Mouse (Mus musculus) gastrocnemius, adult 18-20 months (tissue): ENCODE results near the gene 0610030E20Rik. TPM values are rescaled to one million over a fixed set of nuclear protein-coding genes. Genes with fewer than 3 reads are reported as not detected.
A peak's percentile ranks its signal among the peaks of the same experiment; 100 is the strongest.

ENCODE experiments used
- DNase-seq: peaks from one replicate; pipeline ENCODE4 v3.0.0; 2021; ENCODE audit warnings: low spot score
- total RNA-seq, 2 experiments: library from RNA; stranded (reverse); gene quantifications; 2 replicates each; pipeline ENCODE4 v1.2.3; 2021

0610030E20Rik gene
- total RNA-seq, 2 experiments from 2014 or later = 7.2 to 8.0 TPM

GRCm38 (mm10) chr6:72389941-72390771, 43.0 kb downstream of the 0610030E20Rik start, which contains the start of gene Vamp8:
Vamp8 (minus strand) TSS chr6:72390703.
- DNase-seq = peak; percentile 95

GRCm38 (mm10) chr6:72390795-72391521, 43.8 kb downstream of the 0610030E20Rik start:
- no peak for DNase-seq

- no peak for DNase-seq
These were observed 45.2 kb downstream of the 0610030E20Rik start for GRCm38 (mm10) chr6:72392341-72392740.

- no peak for DNase-seq
These were observed 49.7 kb downstream of the 0610030E20Rik start for GRCm38 (mm10) chr6:72396837-72397251.

- DNase-seq = no peak
These were observed 52.9 kb downstream of the 0610030E20Rik start for GRCm38 (mm10) chr6:72399967-72400366.

GRCm38 (mm10) chr6:72401875-72402274, 54.8 kb downstream of the 0610030E20Rik start:
- DNase-seq = peak; percentile 78

Other genes with a start within 250 kb of the 0610030E20Rik start
- gene St3gal5, start 249.7 kb upstream of the 0610030E20Rik start, total RNA-seq = 10 to 100 TPM; 58.1 to 85.3 TPM
- gene Atoh8, start 111.7 kb upstream of the 0610030E20Rik start, total RNA-seq = 1 to 10 TPM; 4.3 to 6.3 TPM
- gene Sftpb, start 42.7 kb upstream of the 0610030E20Rik start, total RNA-seq = not detected
- gene Usp39, start 2.1 kb upstream of the 0610030E20Rik start, total RNA-seq = 10 to 100 TPM; 17.9 to 20.2 TPM
- gene Tmem150a, start 8.1 kb downstream of the 0610030E20Rik start, total RNA-seq = 10 to 100 TPM; 22.4 to 24.2 TPM
- gene Rnf181, start 19.6 kb downstream of the 0610030E20Rik start, total RNA-seq = 10 to 100 TPM; 27.0 to 27.6 TPM
- 100 to 1,000 TPM; 107 to 121 TPM for gene Vamp5, start 33.2 kb downstream of the 0610030E20Rik start, total RNA-seq
- 10 to 100 TPM; 44.3 to 55.4 TPM for gene Vamp8, start 43.4 kb downstream of the 0610030E20Rik start, total RNA-seq
- 10 to 100 TPM; 12.2 to 12.7 TPM for gene Ggcx, start 67.0 kb downstream of the 0610030E20Rik start, total RNA-seq
- gene Mat2a, start 92.2 kb downstream of the 0610030E20Rik start, total RNA-seq = 10 to 100 TPM; 97.2 to 98.0 TPM
- gene Sh2d6, start 174.4 kb downstream of the 0610030E20Rik start, total RNA-seq = 1 to 10 TPM in 1 of 2 experiments, under 1 TPM in 1; 0.93 to 1.3 TPM
- 10 to 100 TPM in 1 of 2 experiments, 1 to 10 TPM in 1; 9.2 to 14.3 TPM for gene Capg, start 197.1 kb downstream of the 0610030E20Rik start, total RNA-seq